Mouse (Mus musculus): ENCODE data around the gene B3galt4.
A peak's percentile ranks its signal among the peaks of the same experiment; 100 is the strongest.
"Not testable (repeated sequence)": the region's sequence is repeated elsewhere in the genome, so short reads cannot be mapped to it uniquely, and the experiment has no call there.

The B3galt4 gene

GRCm38 (mm10) chr17:33951021-33951946 is at the start of gene B3galt4:
Gene B3galt4 (minus strand): TSS chr17:33951488.
- DNase-seq (ENCODE audit: low read depth) = peak; percentile 93

GRCm38 (mm10) chr17:34000796-34001195 is 49.5 kb upstream of the B3galt4 start:
- not testable (repeated sequence) for DNase-seq (ENCODE audit: low read depth)

GRCm38 (mm10) chr17:34000150-34000537 is 48.9 kb upstream of the B3galt4 start, which contains the start of gene H2-K1:
Gene H2-K1 (minus strand): TSS chr17:34000347.
- peak; percentile 92 for DNase-seq (ENCODE audit: low read depth)

- DNase-seq (ENCODE audit: low read depth) = no peak
Measured at GRCm38 (mm10) chr17:33999341-34000149, 48.3 kb upstream of the B3galt4 start.

- not testable (repeated sequence) for DNase-seq (ENCODE audit: low read depth)
Measured at GRCm38 (mm10) chr17:33998697-33999096, 47.4 kb upstream of the B3galt4 start.

- not testable (repeated sequence) for DNase-seq (ENCODE audit: low read depth)
Measured at GRCm38 (mm10) chr17:33997025-33997424, 45.7 kb upstream of the B3galt4 start.

GRCm38 (mm10) chr17:33995651-33996050 is 44.4 kb upstream of the B3galt4 start:
- no peak for DNase-seq (ENCODE audit: low read depth)

- no peak for DNase-seq (ENCODE audit: low read depth)
Measured at GRCm38 (mm10) chr17:33994959-33995358, 43.7 kb upstream of the B3galt4 start.

- peak; percentile 91 for DNase-seq (ENCODE audit: low read depth)
Measured at GRCm38 (mm10) chr17:33991788-33992664, 40.7 kb upstream of the B3galt4 start.

- not testable (repeated sequence) for DNase-seq (ENCODE audit: low read depth)
Measured at GRCm38 (mm10) chr17:33982136-33982535, 30.8 kb upstream of the B3galt4 start.

GRCm38 (mm10) chr17:33981192-33981909 is 30.1 kb upstream of the B3galt4 start:
- not testable (repeated sequence) for DNase-seq (ENCODE audit: low read depth)

- DNase-seq (ENCODE audit: low read depth) = no peak
Measured at GRCm38 (mm10) chr17:33980181-33981035, 29.1 kb upstream of the B3galt4 start.

GRCm38 (mm10) chr17:33979512-33980050 is 28.3 kb upstream of the B3galt4 start:
- no peak for DNase-seq (ENCODE audit: low read depth)

- DNase-seq (ENCODE audit: low read depth) = peak; percentile 60
Measured at GRCm38 (mm10) chr17:33978631-33979031, 27.3 kb upstream of the B3galt4 start.

- no peak for DNase-seq (ENCODE audit: low read depth)
Measured at GRCm38 (mm10) chr17:33977861-33978557, 26.7 kb upstream of the B3galt4 start.

- no peak for DNase-seq (ENCODE audit: low read depth)
Measured at GRCm38 (mm10) chr17:33973572-33973971, 22.3 kb upstream of the B3galt4 start.

- peak; percentile 67 for DNase-seq (ENCODE audit: low read depth)
Measured at GRCm38 (mm10) chr17:33972691-33973090, 21.4 kb upstream of the B3galt4 start.

GRCm38 (mm10) chr17:33969394-33969793 is 18.1 kb upstream of the B3galt4 start:
- no peak for DNase-seq (ENCODE audit: low read depth)

- DNase-seq (ENCODE audit: low read depth) = peak; percentile 87
Measured at GRCm38 (mm10) chr17:33968927-33969326, 17.6 kb upstream of the B3galt4 start.

Measured in NIH3T3 (cell line).